Mouse (Mus musculus): Measurements from ENCODE around the gene Ube2d2b.

Ube2d2b gene

DNA sequence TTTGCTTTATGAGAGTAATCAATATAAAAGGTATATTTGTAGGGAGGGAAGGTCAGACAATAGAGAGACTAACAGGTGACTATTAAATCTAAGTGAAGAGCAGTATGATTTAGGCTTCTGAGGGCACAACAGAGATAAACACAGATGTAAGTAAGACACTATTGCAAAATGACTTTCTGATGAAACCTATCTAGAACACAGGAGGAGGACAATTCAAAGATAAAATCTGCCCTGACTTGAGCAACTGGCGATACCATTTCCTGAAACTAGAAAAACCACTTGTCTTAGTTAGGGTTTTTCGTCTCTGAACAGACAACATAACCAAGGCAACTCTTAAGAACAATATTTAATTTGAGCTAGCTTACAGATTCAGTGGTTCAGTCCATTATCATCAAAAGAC is 25.6 kb downstream of the Ube2d2b start:
- DNase-seq: no peak

DNA sequence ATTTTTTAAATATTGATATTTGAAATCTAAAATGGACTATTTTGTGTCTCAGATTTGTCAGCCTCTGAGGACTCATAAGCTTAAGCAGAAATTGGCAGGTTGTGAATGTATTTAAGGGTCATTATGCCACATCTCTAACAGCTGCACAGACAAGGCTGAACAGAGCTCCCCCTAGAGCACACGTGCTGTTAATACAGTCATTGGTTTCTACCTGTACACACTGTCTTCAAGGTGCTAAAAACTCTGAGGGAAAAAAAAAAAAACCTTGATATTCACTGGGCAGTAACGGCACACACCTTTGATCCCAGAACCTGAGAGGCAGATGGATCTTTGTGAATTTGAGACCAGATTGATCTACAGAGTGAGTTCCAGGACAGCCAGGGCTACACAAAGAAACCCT is 29.1 kb downstream of the Ube2d2b start:
- DNase-seq: peak in 1 of 2 experiments; percentile 10

DNA sequence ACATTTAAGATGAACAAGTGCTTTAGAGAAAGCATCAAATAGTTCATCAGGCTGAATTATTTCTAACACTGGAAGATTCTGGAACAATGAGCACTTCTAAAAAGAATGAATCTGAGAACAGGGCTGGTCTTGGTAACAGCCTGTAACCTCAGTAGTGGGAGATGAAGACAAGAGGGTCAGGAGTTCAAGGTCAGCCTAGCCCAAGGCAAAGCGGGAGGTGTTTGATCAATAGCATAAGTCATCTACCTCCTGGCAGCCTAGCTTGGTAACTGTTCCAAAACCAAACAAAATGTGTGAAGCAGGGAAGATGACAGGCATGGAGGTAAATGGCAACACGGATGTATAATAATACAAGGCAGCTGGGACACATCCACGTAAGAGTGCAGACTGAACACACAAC is 34.1 kb downstream of the Ube2d2b start:
- DNase-seq: no peak

DNA sequence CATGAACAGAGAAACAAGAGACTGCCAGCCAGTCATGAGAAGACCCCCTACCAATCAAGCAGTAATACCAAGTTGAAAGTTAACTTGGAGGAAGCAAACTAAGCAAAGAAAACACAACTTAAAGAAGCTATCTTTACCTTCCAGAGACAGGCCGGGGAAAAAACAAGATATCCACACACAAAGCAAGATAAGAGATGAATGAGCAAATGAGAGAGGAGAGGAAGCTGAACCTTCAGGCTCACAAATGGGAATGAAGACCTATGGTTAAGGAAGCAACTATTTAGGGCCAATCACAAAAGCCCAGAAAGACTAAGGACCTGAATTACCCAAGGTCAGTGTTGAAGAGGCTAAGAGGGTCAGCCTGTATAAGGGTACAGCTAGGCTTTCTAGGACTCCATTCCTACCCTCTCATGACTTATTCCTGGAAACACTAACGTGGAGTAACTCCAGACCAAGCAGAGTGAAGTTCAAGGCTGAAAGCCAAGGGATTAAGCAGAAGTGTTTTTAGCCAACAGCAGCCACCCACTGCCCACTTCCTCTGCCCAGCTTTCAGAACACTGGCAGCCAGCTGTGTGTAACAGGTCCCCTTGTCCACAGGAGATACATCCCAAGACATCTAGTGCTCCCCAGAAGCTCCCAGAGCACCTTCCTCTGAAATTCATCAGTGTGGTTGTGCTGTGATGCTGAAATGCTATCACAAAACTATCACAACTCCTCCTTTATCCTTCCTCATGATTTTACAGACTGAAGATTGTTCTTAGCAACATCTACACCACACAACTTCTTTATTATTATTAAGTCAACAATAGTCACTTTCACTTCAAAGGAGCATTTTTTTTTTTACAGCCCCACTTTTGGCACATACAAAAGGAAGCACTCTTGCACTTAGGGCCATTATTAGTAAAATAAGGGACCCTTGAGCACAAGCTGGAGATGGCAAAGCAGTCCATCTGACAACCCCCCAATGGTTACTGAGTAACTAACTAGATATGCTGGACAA is 36.5 kb downstream of the Ube2d2b start:
- no peak for DNase-seq

DNA sequence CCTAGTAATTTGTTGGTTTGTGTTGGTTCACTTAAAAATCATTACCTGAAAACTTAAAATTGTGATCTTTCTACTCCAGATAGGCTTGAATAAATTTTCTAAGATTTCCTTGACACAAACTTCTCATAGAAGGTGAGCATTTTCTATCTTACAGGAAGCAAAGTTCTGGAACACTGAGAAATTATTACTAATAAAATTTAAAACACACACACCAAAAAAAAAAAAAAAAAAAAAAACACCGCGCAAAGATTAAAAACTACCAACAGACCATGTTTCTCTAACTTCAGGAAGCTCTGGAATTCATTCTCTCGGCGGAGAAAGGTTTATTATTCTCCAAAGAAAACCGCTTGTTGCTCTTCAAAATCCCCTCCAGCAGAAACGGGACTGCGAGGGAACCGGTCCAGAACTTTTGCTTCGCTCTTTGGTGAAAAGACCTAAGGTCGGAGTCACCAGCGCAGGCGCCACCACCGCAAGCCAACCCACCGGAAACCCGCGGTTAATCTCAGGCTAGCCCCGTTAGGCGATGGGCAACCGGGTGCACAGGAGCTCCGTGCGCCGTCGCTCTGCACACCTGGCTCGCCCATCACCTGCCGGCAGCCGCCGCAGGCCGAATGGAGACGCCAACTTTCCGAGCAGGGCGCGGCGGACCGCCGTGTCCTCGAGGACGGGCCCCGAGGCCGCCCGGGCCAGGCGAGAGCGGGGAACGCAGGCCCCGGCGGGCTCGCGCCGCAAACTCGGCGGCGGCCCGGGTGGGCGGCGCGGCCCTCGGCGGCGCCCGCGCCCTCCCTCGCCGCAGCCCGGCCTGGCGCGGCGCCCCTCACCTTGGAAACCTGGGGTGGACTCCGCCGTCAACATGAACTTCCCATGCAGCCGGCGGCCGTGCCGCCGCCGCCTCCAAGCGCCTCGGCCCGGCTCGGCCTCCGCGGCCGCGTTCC is 38.3 kb downstream of the Ube2d2b start:
- DNase-seq: peak; percentile 53 to 57

DNA sequence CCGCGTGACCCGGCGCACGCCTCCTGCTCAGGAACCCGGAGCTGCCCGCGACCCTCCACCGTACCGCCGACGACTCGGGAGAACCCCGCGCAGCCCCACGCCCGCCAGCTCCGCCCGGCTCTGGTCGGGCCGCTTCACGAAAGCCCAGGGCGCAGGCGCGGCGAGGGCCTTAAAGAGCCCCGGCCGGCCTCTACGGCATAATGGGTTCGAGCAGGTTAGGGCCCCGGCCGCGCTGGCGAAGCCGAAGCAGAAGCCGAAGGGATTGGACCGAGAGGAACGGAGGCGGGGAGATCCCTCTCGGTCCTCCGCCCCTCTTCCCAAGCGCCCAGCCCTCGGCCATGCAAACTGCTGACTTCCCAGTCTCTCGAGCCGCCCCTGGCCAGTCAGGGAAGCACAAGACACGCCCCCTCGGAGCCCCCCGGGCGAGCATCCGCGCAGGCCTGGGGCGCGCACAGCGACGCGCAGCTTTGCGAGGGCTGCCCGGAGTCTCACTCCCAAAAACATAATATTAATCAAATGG is 39.1 kb downstream of the Ube2d2b start:
- DNase-seq: peak; percentile 62 to 68

DNA sequence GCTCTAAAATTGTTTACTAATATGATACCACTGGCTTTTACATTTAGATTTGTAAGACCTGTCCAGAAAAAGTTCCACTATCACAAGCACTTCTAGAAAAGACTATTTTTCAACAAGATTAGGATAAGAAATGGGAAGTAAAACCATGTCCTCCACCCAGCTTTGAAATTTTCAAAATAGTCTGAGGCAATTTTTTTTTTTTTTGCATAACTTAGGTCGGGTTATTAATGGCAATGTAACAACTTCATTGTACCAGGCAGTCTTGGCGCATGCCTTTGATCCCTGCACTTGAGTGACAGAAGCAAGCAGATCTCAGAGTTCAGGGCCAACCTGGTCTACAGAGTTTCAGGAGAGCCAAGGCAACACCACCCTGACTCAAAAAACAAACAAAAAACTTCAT is 39.8 kb downstream of the Ube2d2b start:
- DNase-seq: no peak

DNA sequence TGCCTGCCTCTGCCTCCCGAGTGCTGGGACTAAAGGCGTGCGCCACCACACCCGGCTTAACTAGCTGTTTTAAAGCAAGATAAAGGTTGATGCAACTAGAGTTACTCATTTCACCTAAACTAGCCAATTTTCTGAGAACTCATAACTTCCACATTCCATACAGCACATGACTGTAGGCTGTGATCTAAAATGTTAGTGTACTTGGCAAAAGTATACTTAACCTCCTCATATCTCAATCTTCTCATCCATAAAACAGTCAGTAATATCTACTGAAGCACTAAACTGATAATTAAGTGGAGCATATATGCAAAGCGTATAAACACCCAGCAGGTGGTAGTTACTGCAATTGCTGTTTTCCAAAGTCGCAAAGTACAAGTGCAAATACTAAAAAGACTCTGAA is 43.4 kb downstream of the Ube2d2b start:
- no peak for DNase-seq

DNA sequence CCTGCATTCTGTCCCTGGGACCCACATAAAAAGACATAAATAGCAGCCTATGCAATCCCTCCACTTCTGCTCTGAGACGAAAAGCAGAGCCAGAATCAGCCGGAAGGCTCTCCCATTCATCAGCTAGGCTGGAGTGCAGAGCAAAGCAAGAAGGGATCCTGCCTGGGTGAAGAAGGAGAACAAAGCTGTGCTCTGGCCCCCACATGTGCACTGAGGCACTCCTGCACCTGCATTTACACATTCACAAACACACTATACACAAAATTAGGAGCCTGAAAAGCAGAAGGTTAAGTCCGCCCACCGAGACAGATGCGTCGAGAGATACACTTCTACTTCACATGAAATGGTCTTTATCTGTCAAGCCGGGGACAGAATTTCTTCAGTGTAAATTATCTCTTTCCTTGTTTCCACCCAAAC is 44.0 kb downstream of the Ube2d2b start:
- no peak for DNase-seq

DNA sequence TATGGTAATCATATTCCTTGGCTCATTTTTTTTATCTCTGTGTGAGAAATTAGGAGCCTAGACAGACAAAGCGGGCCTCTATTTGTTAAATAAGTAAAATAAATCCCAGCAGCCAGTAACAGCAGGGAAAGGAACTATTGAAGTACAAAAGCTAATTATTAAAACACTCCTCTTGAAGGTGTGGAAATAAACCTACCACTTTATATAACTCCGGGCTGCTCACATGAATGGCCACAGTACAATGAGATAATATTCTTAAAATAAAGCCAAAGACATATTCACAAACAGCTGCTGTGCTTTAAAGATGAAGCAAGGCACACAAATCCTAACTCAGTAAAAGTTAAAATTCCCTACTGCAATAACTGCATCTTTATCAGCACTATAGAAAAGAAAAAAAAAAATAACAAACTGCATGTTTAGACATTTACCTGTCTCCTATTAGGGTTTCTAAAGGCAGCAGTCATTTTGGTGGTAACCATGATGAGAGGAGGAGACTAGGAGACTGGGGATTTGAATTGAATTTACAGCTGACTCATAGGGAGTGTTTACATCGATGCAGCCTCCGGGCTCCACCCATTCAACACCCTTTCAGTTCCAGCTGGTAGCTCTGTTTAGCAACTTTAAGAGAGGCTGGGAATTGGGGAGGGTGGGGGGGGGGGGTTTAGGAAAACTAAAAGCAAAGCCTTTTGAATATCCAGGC is 44.8 kb downstream of the Ube2d2b start, which contains the start of gene Evi5:
Evi5 (minus strand) TSS at position 547 of the 700 bp plus-strand sequence.
- DNase-seq: no peak

DNA sequence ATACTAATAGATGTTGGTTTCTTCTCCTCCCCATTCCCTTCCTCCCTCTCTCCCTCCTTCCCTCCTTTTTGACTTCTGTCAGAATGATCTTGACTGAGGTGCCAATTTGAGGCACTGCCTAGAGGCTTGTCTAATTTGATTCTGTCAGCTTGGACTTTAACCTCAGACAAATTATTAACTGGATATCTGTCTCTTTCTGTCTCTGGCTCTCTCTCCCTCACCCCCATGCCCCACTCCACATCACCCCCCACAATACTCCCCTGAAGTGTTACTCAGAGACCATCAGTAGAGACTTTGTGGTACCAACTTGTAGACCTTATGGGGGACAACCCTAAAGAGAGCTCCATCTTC is 45.3 kb downstream of the Ube2d2b start:
- DNase-seq: no peak

DNA sequence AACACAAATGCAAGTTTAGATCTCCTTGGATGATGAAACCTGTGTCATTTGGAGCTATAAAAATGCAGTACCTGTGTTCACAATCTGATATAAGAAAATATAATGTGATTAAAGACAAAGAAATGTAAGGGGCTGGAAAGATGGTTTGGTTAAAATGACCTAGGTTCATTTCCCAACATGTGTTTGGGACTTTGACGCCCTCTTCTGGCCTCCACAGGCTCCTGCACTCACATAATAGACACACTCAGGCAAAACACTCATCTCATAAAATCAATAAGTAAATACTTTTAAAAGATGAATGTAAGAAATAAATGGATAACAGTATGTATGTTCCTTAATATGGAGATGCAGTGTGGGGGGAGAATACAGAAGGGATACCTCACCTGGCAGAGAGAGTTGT is 47.2 kb downstream of the Ube2d2b start:
- DNase-seq: no peak

DNA sequence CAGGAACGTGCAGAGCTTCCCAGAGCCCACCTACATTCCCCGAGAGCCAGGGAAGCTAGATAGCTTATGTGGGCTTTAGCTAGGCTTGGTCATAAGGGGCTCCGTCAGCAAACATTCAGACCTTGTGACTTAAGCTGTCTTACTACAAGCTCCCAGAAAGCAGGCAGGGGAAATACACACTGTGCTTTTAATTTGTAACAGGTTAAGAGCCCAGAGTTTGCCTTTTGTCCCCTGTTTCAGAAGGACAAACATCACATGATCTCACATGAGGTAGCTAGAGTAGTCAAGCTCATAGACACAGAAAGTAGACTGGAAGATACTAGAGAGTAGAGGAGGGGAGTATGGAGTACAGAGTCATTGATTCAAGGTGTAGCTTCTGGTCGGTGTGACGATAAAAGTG is 50.8 kb downstream of the Ube2d2b start:
- no peak for DNase-seq

All from thymus, postnatal 36 days (tissue).